Mouse (Mus musculus): ENCODE results near the gene Afap1.

Afap1 gene

DNA sequence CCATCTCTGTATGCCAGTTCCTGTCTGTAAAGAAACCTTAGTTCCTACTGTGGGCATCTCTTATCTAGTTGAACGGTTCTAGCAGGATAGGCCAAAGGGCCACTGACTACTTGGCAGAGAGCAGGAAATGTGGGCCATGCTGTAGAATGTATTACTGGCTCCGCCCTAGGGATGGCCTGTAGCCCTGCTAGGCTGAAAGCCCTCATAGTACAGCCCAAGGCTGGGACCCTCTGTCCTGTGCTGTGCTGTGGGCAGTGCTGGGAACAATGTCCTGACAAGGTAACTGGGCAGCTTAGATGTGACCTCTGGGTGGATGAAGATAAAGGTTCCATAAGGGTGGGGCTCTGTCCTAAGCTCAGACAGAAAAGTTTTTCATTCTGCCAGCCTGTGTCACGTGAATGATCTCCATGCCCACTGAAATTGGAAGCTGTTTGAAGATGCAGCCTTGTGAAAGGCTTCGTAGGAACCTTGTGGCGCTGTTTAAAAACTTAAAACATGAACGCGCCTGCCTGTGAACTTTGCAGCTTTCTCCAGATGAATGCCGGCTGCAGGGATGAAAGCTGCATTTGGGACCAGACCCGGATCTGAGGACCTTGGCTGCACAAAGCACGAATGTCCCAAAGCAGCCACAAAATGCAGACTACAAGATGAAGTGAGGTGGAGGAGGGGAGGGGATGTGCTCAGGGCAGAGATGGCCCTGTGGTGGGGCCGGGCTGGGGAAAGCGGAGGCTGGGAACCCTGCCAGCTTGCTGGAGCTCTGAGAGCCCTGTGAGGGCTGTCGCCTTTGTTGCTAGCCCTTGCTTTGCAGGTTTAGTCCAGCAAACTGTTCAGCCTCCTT lies 147.5 kb downstream of the Afap1 start:
- DNase-seq (ENCODE audit: low read depth, low spot score), result no peak

DNA sequence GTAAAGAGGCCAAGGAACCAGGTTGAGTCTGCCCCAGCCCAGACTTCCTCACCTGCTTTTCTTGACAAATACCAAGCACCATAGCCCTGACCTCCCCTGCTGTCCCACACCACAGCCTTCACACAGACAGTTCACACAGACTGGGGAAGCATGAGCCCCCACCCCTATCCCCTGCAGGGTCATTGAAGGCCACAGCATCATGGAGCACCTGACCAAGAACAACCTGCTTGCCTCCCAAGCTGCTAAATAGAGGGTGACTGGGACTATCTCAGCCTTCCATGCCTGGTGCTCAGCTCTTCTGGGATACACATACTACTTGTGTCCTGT lies 148.1 kb downstream of the Afap1 start:
- DNase-seq (ENCODE audit: low read depth, low spot score), result no peak

DNA sequence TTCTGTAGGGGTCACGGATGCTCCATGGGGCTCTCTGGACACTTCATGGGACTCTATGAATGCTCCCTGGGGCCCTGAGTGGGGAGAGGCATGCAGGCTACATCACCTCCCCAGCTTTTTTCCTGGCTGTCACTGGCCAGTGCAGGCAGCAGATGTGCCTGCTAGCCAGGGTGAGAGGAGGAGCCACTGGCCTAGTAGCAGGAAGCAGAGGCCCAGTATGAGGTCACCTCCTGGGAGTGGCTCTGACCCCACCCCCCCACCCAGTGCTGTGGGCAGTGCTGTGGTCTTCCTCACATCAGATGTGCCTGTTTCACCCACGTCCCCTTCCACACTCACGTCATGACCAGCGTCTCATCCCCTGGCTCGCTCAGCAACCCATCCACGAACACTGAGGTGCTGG lies 148.6 kb downstream of the Afap1 start:
- DNase-seq (ENCODE audit: low read depth, low spot score), result no peak

DNA sequence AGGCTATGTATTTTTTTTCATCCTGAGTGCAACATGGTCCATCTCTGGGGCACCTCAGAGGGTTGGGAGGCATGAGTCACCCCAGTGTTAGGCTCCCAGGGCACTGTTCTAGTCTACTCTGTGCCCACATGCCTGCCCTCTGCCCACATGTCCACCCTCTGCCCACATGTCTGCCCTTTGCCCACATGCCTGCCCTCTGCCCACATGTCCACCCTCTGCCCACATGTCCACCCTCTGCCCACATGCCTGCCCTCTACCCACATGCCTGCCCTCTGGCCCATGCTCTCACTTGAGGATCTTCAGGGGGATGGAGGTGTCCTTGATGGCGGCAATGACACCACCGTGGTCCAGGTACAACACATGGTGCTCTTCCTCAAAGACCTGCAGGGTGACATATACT lies 150.0 kb downstream of the Afap1 start:
- DNase-seq (ENCODE audit: low read depth, low spot score), result no peak

Data from retina, adult 2 months (tissue).